Mouse (Mus musculus) embryo, embryonic 11.5 days (tissue): ENCODE measurements at regions not wholly inside any gene's neighbourhood (a gene's known extent, or its start where the extent isn't known, plus 50 kb on each side); places are given as distances from the start of the nearest gene placed in this dataset.

Experiments used
- DNase-seq: peaks from one replicate; pipeline ENCODE4 v3.0.0-alpha.2; 2012; ENCODE audit warnings: low read depth, low spot score

- DNase-seq, result no peak
Measured at GRCm38 (mm10) chr7:95814865-95815264, 356.2 kb upstream of the Tenm4 start.

- no peak for DNase-seq
Measured at GRCm38 (mm10) chr7:95823539-95823938, 347.5 kb upstream of the Tenm4 start.

DNA sequence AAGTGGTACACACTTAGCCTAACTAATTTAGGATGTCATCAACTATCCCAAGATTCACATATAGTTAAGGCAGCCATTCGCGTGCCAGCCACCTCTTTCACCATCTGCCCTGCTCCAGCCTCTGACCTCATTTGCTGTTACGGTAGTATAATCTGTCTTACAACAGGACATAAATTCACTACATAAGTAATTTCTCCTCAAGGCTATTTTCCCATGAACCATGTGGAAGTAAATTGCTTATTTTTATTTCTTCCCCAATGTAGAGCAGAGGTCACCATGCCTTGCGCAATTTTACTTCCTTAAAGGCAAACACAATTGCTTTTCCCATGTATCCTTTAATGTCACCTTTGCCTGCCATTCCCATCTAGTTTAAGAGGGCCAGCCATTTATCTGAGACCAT is 341.2 kb upstream of the Tenm4 start:
- no peak for DNase-seq

DNA sequence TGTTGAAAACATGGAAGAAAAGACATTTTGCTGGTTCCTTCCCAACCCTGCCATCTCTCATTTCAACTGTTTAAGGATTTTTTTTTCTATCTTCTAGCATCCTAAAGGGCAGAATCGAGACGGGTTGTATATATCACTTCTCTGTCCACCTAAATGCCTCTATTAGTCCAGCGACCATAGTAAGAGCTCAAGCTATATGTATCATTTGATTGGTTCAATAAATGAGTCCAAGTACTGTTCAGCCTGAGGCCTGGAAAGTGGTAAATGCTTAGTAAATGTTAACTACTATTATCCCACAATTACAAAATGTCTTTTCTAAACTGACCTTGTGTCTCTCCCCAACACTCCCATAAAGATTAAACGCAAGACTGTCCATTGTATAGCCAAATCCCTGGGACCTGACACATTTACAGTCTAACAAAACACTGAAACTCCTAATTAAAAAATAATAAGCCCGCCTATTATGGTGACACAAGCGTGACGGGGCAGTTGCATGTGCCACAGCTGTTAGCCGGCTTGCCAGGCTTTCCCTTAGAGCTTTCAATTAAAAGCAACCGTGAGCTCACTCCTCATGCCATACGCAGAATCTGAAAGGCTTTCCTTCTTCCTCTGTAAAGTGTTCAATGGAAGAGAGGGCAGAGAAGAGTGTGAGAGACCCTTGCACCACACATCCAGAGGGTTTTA is 336.7 kb upstream of the Tenm4 start:
- no peak for DNase-seq

GRCm38 (mm10) chr7:95840476-95840875 is 330.6 kb upstream of the Tenm4 start:
- DNase-seq, result no peak

- no peak for DNase-seq
Measured at GRCm38 (mm10) chr7:95849874-95850273, 321.2 kb upstream of the Tenm4 start.

GRCm38 (mm10) chr7:95852630-95853029 is 318.4 kb upstream of the Tenm4 start:
- DNase-seq, result no peak

DNA sequence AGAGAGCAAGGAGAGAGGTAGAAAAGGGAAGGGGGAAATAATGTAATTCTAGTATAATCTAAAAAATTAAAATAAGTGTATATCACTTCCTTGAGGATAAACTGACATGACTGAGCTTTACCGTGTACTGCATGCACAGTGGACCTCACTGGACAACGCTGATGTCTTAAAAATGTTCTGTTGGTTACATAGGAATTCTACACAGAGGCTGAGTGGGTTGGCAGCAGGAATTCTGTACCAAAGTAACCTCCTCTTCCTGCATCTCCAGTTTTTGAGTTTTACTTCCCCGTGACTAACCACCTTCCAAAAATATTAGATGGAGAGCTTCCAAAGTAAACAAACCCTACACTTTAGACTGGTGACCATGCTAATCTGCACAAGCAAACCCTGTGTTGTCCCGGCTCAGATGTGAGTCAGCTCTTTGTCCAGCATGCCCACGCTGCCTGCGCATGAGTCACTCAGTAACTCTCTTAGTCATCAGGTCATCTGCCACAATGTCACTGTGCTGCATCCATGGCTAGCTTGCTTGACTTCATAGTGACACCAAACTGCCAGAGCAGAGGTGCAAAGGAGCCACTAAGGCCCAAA is 317.7 kb upstream of the Tenm4 start:
- no peak for DNase-seq

GRCm38 (mm10) chr7:95858247-95858646 is 312.8 kb upstream of the Tenm4 start:
- no peak for DNase-seq

DNA sequence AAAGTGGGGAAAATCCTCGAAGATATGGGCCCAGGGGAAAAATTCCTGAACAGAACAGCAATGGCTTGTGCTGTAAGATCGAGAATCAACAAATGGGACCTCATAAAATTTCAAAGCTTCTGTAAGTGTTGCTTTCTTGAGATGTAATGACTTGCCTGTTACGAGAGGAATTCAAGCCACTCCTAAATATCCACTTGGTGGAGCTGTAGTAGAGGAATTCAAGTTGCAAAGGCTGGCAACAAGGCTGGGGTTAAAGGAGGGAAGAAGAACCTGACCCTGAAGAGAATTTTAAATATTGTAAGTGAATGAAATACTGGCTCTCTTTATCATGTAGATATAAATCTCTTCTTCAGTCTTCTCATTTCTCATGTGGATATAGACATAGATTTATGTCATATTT is 306.8 kb upstream of the Tenm4 start:
- DNase-seq, result no peak

GRCm38 (mm10) chr7:95865270-95865669 is 305.8 kb upstream of the Tenm4 start:
- peak; percentile 5 for DNase-seq

DNA sequence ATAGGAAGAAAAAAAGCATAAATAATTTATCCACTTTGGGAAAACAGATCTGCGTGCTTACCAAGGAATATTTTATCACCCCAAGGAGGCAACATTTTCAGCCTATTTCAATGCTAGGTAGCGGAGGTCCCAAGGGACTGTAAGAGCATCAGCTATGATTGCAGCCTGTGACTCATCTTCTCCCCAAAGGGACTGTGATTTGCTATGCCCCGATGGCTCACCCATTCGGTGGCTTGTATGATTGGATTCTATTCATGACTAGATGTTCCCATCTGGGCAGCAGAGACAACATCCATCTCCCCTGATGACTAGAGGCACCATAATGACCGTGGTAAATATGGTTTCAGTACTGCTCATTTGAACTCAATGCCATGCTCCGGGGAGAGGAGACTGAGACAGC is 302.3 kb upstream of the Tenm4 start:
- no peak for DNase-seq

DNA sequence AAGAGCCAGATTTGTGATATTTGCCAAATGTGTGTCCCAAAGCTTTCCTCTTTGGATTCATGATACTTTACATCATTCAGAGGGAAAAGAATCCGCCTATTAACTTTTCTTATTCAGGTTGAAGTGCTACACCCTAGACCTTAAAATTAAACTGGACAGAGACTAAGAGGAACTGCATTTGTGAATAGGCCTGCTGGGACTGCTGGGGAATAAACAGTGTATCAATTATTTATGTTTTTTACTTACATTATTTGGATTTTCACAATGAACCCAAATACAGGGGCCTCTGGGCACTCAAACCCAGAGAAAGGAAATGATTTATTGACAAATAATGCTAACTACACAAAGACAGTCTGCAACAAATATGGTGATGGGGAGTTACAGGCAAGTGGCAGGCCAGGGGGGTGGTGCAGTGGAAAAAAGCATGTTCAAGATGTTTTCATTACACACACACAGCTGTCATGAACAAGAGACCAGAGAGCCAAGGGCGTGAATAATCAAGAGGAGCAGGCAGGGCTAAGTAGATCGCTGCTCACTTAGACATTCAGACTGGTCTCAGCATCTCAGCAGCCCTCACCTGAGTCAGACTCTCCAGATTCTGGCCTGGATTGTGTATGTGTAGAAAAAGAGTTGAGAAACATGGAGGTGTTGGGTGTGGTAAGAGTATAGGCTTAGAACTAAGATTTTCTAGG is 290.3 kb upstream of the Tenm4 start:
- DNase-seq, result no peak

GRCm38 (mm10) chr7:95901524-95901923 is 269.5 kb upstream of the Tenm4 start:
- DNase-seq, result no peak

DNA sequence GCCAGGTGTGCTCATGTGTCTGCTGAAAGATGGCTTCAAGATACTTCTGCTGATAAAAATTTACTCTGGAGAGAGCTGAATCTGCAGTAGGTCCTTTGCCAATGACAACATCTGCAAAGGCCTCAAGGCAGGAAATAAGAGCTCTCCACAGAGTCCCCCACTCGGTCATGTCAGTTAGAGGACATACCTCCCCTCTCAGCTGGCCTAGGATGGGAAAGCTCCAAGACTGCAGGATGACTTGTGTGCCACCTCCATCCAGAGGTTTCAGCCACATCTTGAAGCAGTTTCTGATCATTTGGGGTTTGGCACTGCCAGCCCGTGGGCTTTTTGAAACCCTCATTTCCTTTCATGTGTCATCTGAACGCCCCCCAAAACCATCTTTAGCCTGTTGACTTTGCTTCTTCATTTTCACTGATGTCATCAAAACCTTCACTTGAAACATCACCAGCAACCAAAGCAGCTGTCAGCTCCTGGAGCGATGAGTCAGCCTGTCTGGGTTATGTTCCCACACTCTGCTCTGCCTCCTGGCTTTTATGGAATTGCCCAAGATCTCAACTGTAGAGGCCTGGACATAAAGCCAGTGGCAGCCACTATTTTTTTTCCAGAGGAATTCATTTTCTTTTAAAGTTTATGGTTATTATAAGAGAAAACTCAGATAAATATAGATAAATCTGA is 256.5 kb upstream of the Tenm4 start:
- no peak for DNase-seq

DNA sequence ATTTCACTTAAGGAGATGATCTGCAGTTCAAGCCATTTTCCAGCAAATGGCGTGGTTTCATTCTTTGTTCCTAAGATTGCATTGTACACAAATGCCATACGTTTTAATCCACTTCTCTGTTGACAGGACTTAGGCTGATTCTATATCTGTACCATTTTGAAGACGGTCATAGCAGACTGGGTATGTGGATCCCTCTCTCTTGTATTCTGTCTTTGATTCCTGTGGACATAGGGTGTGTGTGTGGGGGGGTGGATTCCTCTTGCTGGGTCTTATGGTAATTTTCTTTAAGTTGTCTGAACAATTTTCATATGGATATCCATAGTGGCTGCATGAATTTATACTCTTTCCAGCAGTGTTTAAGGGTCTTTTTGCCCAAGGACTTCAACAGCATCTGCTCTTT is 251.1 kb upstream of the Tenm4 start:
- DNase-seq, result no peak

DNA sequence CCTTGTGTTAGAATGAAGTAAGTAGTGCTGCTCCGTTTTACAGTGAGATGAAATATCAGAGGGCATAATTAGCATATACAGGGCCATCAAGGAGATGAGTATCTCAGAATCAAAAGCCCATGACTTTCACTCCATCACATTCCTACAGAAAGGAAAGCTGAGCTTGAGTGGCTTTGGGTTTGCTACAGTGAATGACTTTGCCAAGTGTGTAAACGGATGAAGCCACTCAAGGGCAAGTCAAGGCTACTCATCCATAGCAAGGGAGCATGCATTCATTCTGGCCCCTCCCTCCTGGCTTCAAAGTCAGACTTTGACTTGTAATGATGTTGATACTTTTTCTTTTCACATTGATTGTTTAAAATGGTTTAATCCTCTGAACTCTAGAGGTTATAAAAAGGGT is 246.2 kb upstream of the Tenm4 start:
- DNase-seq, result no peak

DNA sequence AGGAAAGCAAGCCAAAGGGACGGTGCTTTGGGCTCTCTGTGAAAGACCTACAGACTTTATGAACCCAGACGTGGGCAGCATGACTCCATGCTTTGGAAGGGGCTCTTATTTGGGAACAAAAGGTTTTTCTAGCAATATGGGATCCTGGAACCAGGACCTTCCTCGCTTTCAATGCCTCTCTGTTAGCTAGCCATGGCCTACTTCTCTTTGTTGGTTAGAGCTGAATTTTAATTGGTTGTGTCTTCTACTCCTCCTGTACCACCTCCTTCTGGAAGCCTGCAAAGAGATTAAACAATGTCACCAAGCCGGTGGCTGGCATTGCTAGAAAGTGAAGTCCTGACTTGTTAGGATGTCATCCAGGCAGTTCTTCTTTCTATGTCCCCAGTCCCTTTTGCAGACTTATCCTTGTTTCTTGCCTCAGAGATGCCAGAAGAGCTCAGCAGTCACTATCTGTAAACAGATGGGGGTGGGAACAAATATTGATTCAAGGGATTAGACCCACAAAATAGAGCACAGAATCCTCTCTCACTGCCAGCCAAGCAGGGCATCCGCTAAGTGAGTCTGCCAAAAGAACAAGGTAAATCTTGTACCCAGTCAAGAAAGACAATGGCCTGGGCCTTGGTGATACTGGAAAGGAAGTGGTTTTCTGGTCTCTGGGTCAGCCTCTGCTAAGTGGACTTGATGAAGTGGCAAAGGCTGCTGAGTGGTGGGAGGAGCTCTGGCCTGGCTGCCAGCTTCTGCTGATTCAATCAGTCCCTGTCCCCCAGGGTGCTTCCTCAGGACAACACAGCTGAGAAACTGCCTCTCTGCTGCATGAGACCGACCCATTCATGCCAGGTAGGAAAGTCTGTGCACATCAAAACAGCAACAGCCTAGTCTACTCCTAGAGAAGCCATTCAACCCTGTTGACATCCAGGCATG is 244.7 kb upstream of the Tenm4 start:
- DNase-seq, result no peak

GRCm38 (mm10) chr7:95936599-95936998 is 234.4 kb upstream of the Tenm4 start:
- DNase-seq, result no peak

DNA sequence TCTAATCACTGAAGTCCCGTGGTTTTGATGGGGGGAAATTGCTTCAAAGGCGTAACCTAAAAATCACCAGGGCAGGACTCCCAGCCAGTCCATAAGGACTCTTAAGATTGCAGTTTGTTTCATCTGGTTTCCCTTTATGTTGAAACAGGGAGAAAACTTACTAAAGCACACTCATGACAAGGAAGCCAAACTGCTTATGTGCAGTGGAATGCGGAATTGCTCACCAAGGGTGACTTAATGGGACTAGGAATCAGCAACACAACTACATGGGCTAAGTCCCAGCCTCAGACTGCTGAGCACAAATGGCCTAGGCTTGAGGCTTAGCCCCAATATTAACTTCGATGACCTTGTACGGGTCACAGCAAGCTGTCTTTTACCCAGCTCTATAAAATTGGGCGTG is 227.6 kb upstream of the Tenm4 start:
- DNase-seq, result no peak

DNA sequence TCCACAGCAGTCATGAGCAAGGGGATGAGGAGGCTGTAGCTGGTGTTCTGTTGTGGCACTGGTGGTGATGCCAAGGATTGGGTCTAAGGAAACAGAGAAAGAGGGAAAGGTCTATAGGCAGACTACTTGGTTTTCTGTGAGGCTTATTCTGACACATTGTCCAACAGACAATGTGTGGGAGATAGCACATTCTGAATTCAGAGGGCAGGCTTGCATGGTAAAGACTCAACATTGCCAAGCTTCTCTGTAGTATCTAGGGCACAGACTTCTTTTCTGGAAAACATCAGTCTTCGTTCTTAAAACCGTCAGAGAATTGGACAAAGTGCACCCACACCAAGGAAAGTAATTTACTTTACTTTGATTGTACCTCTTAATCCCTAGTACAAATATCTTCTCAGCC is 218.7 kb upstream of the Tenm4 start:
- DNase-seq, result no peak

- no peak for DNase-seq
Measured at GRCm38 (mm10) chr7:95954511-95954910, 216.5 kb upstream of the Tenm4 start.
